Mouse (Mus musculus) adrenal gland, adult 2 months (tissue): ENCODE data around the gene Olfr281. TPM values are rescaled to one million over a fixed set of nuclear protein-coding genes. Genes with fewer than 3 reads are reported as not detected.

Source experiments
- DNase-seq: peaks from one replicate; pipeline ENCODE4 v3.0.0; 2021
- polyA plus RNA-seq: library from polyadenylated mRNA; depleted of rRNA; stranded (reverse); fragments of >200 nt; gene quantifications from 2 replicates; pipeline ENCODE4 v1.2.3, GENCODE M21; 2012; rRNA removed
- total RNA-seq, 2 experiments: library from RNA; stranded (reverse); gene quantifications; 2 replicates each; pipeline ENCODE4 v1.2.3; 2021

Olfr281 gene
- total and polyA plus RNA-seq, 3 experiments: not detected

DNA sequence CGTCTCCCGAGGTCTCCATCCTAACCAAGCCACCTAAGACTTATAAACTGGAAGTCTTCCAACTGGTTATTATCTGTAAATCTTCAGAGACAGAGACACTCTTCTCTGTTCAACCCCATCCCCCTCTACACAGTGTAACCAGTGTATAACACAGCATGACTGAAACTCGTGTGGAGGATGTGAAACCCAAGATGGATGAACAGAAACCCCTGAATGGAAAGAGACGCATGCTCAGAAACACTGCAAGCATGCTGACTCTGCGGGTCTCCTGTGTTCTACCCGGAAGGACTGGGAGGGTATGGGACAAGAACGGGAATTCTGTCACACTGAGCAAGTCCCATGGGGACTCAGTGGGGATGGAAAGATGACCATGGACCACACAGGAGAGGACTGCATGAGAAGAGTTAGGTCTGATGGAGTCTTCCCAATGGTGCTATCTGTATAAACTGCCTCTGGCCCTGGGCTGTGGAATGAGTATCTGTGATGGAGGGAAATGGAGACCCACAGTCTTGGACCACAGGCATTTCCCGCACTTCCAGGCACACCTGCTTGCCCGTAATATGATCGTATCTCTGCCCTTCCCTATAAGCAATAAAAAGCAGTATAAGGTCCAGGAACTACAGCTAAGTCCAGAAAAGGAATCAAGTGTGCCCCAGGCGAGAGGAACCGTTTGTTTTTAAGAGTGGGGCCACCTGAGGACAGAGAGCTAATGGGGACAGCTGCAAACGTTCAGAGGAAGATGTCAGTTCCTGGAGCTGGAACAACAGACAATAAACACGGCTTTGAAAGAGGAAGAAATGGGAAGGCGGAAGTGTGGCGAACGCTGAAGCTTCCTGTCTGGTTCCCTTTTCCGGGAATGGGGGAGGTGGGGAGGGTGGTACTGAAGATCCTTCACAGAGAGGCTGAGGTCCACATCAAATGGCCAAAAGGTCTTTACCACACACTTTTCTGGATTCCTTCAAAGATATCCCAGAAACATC, 31.8 kb downstream of the Olfr281 start:
- no peak for DNase-seq

DNA sequence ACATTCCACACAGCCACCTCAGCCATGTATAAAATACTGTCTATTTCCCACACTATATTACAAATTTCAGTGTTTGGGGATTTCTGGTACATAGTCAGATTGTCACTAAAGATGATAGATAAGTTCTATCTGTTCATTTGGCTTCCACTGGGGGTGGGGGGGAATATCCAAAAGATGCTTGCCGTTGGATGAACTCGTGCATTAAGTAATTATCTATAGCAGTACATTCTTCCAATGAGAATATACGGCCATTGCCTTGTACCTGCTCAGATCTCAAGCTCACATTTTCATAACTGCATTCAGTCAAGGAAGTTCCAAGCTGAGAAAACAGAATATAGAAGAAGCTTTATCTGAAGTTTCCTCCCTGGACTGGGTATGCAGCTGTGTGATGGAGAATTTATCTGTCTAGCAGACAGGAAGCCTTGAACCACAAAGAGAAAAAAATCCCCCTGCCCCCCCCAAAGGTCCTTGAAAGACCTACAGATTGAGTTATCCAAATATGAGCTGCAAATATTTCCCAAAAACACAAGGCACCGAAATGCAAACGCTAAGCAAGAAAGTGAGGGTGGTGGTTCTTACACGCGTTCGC, 34.1 kb downstream of the Olfr281 start:
- DNase-seq: no peak

DNA sequence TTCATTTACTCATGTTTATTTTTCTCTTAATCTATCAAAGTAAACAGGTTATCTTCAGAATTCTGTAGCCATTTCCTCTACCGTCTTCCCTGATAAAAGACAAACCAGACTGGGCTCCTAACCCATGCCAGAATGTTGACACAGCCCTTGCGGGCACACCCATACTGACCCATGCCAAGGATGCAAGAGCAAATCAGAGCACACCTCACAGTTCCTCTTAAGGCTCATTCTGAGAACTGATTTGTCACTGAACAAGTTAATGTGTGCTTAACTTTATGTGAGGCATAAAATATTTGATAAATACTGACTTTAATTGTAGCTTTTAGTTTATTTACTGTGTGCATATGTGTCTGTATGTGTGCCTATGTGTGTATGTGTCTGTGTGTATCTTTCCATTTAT, 38.9 kb downstream of the Olfr281 start:
- no peak for DNase-seq

DNA sequence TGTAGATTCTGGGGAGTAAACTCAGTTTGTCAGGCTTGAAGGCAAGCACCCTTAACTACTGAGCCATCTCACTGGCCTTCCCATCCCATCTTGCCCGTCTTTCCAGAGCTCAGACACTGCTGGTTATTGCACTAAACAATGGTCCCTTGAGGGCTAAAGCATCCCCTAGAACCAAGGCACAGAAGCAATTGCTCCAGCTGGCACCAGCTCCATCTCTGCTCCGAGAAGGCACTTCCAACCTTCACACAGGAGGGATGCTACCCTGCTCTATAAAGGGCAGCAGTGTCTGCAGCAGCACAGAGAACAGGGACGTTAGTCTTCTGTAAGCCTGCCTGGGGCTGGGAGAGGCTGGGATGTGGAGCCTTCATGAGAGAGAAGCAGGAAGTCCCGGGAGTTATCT, 39.7 kb downstream of the Olfr281 start, which contains the start of gene Olfr279:
Olfr279 (plus strand) TSS at position 301 of the 400 bp plus-strand sequence.
- DNase-seq: no peak

DNA sequence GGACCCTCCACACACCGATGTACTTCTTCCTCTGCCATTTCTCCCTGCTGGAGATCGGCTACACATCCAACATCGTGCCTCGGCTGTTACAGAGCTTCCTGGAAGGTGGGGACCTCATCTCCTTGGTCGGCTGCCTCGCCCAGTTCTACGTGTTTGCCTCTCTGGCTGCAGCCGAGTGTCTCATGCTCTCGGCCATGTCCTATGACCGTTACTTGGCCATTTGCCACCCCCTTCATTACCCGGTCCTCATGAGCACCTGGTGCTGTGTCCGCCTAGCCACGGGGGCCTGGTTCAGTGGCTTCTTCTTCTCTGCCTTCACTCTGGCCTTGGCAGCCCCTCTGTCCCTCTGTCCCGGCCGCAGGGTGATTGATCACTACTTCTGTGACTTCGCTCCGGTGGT, 45.2 kb downstream of the Olfr281 start:
- DNase-seq: no peak

DNA sequence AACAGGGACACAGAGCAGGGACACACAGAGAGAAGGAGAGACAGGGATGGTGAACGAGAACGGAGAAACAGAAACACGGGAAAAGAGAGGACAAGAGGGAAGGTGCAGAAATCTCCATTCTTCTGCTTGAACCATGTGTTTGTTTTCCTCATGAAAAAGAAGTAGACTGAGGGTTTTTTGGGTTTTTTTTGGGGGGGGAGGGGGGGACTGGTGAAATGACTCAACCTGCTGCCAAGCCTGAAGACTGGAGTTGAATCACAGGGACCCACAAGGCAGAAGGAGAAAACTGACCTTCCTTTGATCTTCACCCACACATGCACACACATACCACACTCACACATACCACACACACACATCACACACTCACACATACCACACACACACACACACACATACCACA, 50.9 kb downstream of the Olfr281 start:
- no peak for DNase-seq

DNA sequence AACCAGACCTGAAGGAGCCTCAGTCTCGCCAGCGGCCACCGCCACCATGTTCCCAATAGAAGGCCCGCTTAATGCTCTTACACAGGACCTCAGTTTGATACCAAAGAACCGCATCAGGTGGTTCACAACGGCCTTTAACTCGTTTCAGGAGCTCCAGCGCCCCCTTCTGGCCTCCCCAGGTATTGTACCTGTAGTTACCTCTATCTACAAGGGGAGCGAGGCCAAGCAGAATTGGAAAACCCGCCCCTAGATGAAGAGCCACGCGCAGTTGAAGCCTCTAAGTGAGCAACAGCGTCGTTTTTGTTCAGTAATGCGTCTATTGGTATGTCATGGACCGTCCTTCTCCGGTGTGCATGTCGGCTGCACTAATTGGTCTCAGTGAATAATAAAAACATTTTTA, 52.1 kb downstream of the Olfr281 start:
- peak; percentile 47 for DNase-seq

DNA sequence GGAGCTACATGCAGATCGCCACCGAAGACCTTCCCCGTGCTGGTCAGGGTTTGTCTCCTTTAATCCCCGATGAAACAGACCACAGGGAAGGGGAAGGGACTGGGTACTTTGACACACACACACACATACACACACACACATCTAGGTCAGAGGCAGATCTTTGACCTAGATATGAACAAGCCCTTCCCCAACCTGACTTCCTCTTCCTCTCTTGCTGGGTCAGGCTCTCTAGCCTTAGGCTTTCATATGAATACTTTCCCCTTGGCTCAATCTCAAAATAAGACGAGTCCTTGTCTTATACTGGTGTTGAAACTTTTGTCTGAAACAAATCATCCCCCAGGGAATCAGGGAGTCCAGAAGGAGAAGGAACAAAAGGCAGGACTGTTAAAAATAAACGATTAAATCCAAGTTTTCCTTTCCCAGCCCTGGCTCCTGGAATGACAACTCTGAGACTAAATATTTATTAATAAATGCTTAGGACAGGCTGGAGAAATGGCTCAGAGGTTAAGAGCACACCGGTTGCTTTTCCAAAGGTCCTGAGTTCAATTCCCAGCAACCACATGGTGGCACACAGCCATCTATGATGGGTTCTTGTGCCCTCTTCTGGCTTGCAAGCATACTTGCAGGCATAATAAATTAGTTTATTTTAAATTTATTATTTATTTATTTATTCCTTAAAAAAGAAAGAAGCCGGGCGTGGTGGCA, 54.0 kb downstream of the Olfr281 start:
- no peak for DNase-seq

DNA sequence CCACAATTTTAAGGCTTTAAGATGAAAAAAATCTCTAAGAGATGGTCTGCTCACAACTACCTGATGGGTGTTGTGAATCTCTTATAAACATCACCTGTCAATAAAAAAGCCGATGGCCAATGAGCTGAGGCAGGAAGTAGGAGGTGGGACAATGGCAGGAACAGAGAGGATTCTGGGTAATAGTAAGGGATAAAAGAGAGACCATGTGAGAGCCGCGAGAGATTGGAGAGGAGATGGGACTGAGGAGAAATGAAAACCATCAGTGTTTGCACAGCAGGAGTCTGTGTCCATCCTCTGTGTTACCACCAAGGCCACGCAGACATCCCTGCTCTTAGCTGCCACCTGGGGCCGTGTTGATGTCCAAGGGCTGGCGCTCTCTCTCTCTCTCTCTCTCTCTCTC, 54.9 kb downstream of the Olfr281 start:
- DNase-seq: no peak

DNA sequence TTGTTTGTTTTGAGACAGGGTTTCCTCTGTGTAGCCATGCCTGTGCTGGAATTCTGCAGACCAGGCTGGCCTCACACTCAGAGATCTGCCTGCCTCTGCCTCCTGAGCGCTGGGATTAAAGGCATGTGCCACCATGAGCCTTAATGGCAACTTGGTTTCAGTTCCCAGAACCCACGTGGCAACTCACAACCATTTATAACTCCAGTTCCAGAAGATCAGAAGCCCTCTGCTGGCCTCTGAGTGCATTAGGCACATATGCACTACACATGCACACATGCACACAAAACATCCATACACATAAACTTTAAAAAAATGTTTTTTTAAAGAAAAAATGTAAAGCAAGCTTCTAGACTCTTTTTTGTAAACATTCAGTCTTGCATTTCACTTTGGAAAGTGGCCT, 57.0 kb downstream of the Olfr281 start:
- DNase-seq: no peak

Other genes starting within 250 kb of the Olfr281 start
- not detected for gene Gm44579, start 231.6 kb upstream of the Olfr281 start, total RNA-seq
- gene Gm44579, start 231.6 kb upstream of the Olfr281 start, polyA plus RNA-seq: not detected in 2 replicates
- gene Olfr287, start 231.5 kb upstream of the Olfr281 start, total RNA-seq: not detected
- not detected in 2 replicates for gene Olfr287, start 231.5 kb upstream of the Olfr281 start, polyA plus RNA-seq
- not detected for gene Olfr286, start 218.1 kb upstream of the Olfr281 start, total RNA-seq
- gene Olfr286, start 218.1 kb upstream of the Olfr281 start, polyA plus RNA-seq: not detected in 2 replicates
- not detected for gene H1fnt, start 195.3 kb upstream of the Olfr281 start, total RNA-seq
- gene H1fnt, start 195.3 kb upstream of the Olfr281 start, polyA plus RNA-seq: not detected in 2 replicates
- 1 to 10 TPM; 3.2 to 3.8 TPM for gene Zfp641, start 156.4 kb upstream of the Olfr281 start, total RNA-seq
- gene Zfp641, start 156.4 kb upstream of the Olfr281 start, polyA plus RNA-seq: 2.3 and 2.5 TPM in 2 replicates
- gene Olfr285, start 135.2 kb upstream of the Olfr281 start, total RNA-seq: not detected
- not detected in 2 replicates for gene Olfr285, start 135.2 kb upstream of the Olfr281 start, polyA plus RNA-seq
- not detected for gene Olfr284, start 111.6 kb upstream of the Olfr281 start, total RNA-seq
- not detected in 2 replicates for gene Olfr284, start 111.6 kb upstream of the Olfr281 start, polyA plus RNA-seq
- not detected for gene Olfr283, start 71.6 kb upstream of the Olfr281 start, total RNA-seq
- not detected in 2 replicates for gene Olfr283, start 71.6 kb upstream of the Olfr281 start, polyA plus RNA-seq
- not detected for gene Olfr282, start 21.4 kb upstream of the Olfr281 start, total RNA-seq
- not detected in 2 replicates for gene Olfr282, start 21.4 kb upstream of the Olfr281 start, polyA plus RNA-seq
- not detected for gene OR5BS1P, start 17.3 kb downstream of the Olfr281 start, total RNA-seq
- not detected in 2 replicates for gene OR5BS1P, start 17.3 kb downstream of the Olfr281 start, polyA plus RNA-seq
- not detected for gene Lalba, start 30.1 kb downstream of the Olfr281 start, total RNA-seq
- not detected in 2 replicates for gene Lalba, start 30.1 kb downstream of the Olfr281 start, polyA plus RNA-seq
- not detected for gene Olfr279, start 39.8 kb downstream of the Olfr281 start, total RNA-seq
- not detected in 2 replicates for gene Olfr279, start 39.8 kb downstream of the Olfr281 start, polyA plus RNA-seq
- gene Kansl2, start 81.7 kb downstream of the Olfr281 start, total RNA-seq: 10 to 100 TPM; 70.7 to 99.0 TPM
- gene Kansl2, start 81.7 kb downstream of the Olfr281 start, polyA plus RNA-seq: 44.6 and 49.5 TPM in 2 replicates
- gene Ccnt1, start 118.3 kb downstream of the Olfr281 start, total RNA-seq: 10 to 100 TPM; 42.2 to 66.4 TPM
- 3.9 and 5.8 TPM in 2 replicates for gene Ccnt1, start 118.3 kb downstream of the Olfr281 start, polyA plus RNA-seq
- under 1 TPM; 0.58 to 0.59 TPM for gene 4930415O20Rik, start 118.4 kb downstream of the Olfr281 start, total RNA-seq
- 0.22 TPM in 1 of 2 replicates, not detected in the other for gene 4930415O20Rik, start 118.4 kb downstream of the Olfr281 start, polyA plus RNA-seq
- 10 to 100 TPM; 35.5 to 67.1 TPM for gene Adcy6, start 157.5 kb downstream of the Olfr281 start, total RNA-seq
- gene Adcy6, start 157.5 kb downstream of the Olfr281 start, polyA plus RNA-seq: 44.6 and 49.2 TPM in 2 replicates
- gene Cacnb3, start 178.3 kb downstream of the Olfr281 start, total RNA-seq: 10 to 100 TPM; 12.8 to 17.7 TPM
- gene Cacnb3, start 178.3 kb downstream of the Olfr281 start, polyA plus RNA-seq: 25.9 and 31.1 TPM in 2 replicates
- 10 to 100 TPM; 65.5 to 84.6 TPM for gene Ddx23, start 210.3 kb downstream of the Olfr281 start, total RNA-seq
- 25.6 and 27.7 TPM in 2 replicates for gene Ddx23, start 210.3 kb downstream of the Olfr281 start, polyA plus RNA-seq
- gene Rnd1, start 224.9 kb downstream of the Olfr281 start, total RNA-seq: 1 to 10 TPM; 3.9 to 4.0 TPM
- 1.4 and 3.0 TPM in 2 replicates for gene Rnd1, start 224.9 kb downstream of the Olfr281 start, polyA plus RNA-seq